ENCODE assay signal across 10 mouse cellular contexts in the genomic region with DNA sequence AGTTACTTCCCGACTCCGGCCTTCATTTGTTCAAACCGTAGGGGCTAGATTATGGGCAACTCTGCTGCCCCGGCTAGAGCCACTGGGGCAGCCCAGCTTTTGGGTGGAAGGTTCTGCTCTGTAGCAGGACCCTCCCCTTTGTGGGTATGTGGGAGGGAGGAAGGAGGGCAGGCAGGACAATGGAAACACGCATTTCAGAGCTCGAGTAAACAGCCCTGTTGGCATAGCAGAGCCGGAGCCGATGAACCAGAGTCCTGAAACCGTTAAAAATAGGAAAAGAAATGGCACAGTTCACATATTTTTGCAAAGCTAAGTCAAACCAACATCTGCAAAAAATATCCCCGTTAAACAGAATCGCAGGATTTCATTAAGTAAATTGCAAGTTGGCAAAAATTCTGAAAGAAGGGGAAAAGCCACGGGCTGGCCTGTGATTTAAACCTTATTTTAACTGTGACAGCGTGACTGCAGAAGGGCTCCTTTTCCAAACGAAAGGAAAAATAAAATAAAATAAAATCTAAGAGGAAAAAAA. TPM values are rescaled to one million over a fixed set of nuclear protein-coding genes. Genes with fewer than 3 reads are reported as not detected.
DNase-seq lines count a peak whose midpoint lies in the region; ATAC-seq and TF ChIP-seq lines count a peak whose summit lies in the region.
"Had no signal": no experiment of that assay in that cellular context is flagged by ENCODE, and none has a peak within 500 bp of the region (broad histone marks: within the 10 kb centered on the region; RNA-seq: fewer than 3 reads in every experiment).

No protein-coding gene starts in this region.

- intact Hi-C loops in heart, postnatal 25 days (cut with DNase I), result no loop called here

- H3K4me3 ChIP-seq in heart, embryonic 16.5 days (ENCODE audit: low read length), result no peak overlapping the region
- no peak overlapping the region for H3K4me3 ChIP-seq in midbrain, embryonic 10.5 days
- no peak overlapping the region for H3K4me3 ChIP-seq in midbrain, embryonic 14.5 days (replicated peaks; ENCODE audit: low read depth, low read length)
- no peak overlapping the region for H3K4me3 ChIP-seq in embryonic fibroblast, embryonic 13.5 days (ENCODE audit: insufficient read depth, low read length)
- H3K4me3 ChIP-seq in stomach, embryonic 14.5 days (ENCODE audit: low read depth, low read length), result no peak overlapping the region

- no peaks in the 10 kb centered on the region for H3K36me3 ChIP-seq in heart, embryonic 16.5 days (ENCODE audit: control insufficient read depth, insufficient read depth)
- H3K36me3 ChIP-seq in midbrain, embryonic 10.5 days, result peaks cover 15% of the 10 kb centered on the region
- no peaks in the 10 kb centered on the region for H3K36me3 ChIP-seq in midbrain, embryonic 14.5 days (ENCODE audit: control insufficient read depth, insufficient read depth, low read length)
- H3K36me3 ChIP-seq in stomach, embryonic 14.5 days (ENCODE audit: control insufficient read depth, insufficient read depth, low read length), result no peaks in the 10 kb centered on the region; the same call in 1 of the 2 replicates

- H3K4me2 ChIP-seq in heart, embryonic 16.5 days (ENCODE audit: low read depth, low read length), result no peak overlapping the region
- no peak overlapping the region for H3K4me2 ChIP-seq in midbrain, embryonic 14.5 days (ENCODE audit: low read length)
- H3K4me2 ChIP-seq in stomach, embryonic 14.5 days (replicated peaks; ENCODE audit: low read depth, low read length), result no peak overlapping the region

- 0 out of 2 replicates have a peak overlapping the region, but pooled peaks have one; percentile 32 for H3K9ac ChIP-seq in heart, embryonic 16.5 days (ENCODE audit: low read length)
- no peak overlapping the region for H3K9ac ChIP-seq in midbrain, embryonic 14.5 days (replicated peaks; ENCODE audit: low read length)
- no peak overlapping the region for H3K9ac ChIP-seq in stomach, embryonic 14.5 days (replicated peaks; ENCODE audit: low read depth, low read length)

- ATAC-seq in heart, embryonic 16.5 days (replicated peaks; ENCODE audit: extremely low read depth, insufficient read depth, low FRiP score), result no peak
- no peak for ATAC-seq in midbrain, embryonic 14.5 days (ENCODE audit: low FRiP score, low TSS enrichment)
- ATAC-seq in stomach, embryonic 14.5 days (ENCODE audit: insufficient number of reproducible peaks, insufficient read depth, low FRiP score, low read depth), result no peak

- no peak for DNase-seq in heart, postnatal 25 days (ENCODE audit: low spot score)
- DNase-seq in midbrain, embryonic 10.5 days (ENCODE audit: low spot score), result no peak
- no peak for DNase-seq in midbrain, embryonic 14.5 days
- no peak for DNase-seq in thymus, postnatal 25 days
- no peak for DNase-seq in cerebellum, adult 18-20 months
- DNase-seq: embryo, embryonic 11 days; thymus, postnatal 36 days had no signal

- no peak for TF ChIP-seq CTCF in embryonic fibroblast, embryonic 13.5 days (IDR thresholded peaks at IDR 0.05; ENCODE audit: borderline replicate concordance, insufficient read depth, low read length)

- H3K4me1 ChIP-seq in heart, embryonic 16.5 days (ENCODE audit: control insufficient read depth, insufficient read depth, low read length), result peaks cover 93% of the 10 kb centered on the region
- peaks cover 80% of the 10 kb centered on the region for H3K4me1 ChIP-seq in midbrain, embryonic 10.5 days
- 0 out of 2 replicates have a peak, but pooled peaks cover 6% of the 10 kb centered on the region for H3K4me1 ChIP-seq in midbrain, embryonic 14.5 days (ENCODE audit: control insufficient read depth, insufficient read depth, low read length)
- H3K4me1 ChIP-seq in embryonic fibroblast, embryonic 13.5 days (ENCODE audit: control insufficient read depth, insufficient read depth, low read length), result peaks cover 25% of the 10 kb centered on the region
- H3K4me1 ChIP-seq in stomach, embryonic 14.5 days (ENCODE audit: control insufficient read depth, insufficient read depth, low read length), result peaks cover 63% of the 10 kb centered on the region

- peak overlapping the region; percentile 70 for H3K27ac ChIP-seq in heart, embryonic 16.5 days (ENCODE audit: low read length)
- peak overlapping the region; percentile 72 for H3K27ac ChIP-seq in midbrain, embryonic 10.5 days (replicated peaks)
- H3K27ac ChIP-seq in midbrain, embryonic 14.5 days (replicated peaks; ENCODE audit: low read depth, low read length), result no peak overlapping the region
- H3K27ac ChIP-seq in embryonic fibroblast, embryonic 13.5 days (ENCODE audit: insufficient read depth, low read length), result peak overlapping the region; percentile 44; the same call in 1 of the 2 replicates
- H3K27ac ChIP-seq in stomach, embryonic 14.5 days (ENCODE audit: low read length), result peak overlapping the region; percentile 48; the same call in 1 of the 2 replicates

- 57% methylated on average over 14 of the region's 14 CpGs for WGBS in heart, embryonic 16.5 days
- 54% methylated on average over 14 of the region's 14 CpGs for WGBS in midbrain, embryonic 10.5 days
- WGBS in midbrain, embryonic 14.5 days, result 44% methylated on average over 14 of the region's 14 CpGs
- 37% methylated on average over 14 of the region's 14 CpGs for WGBS in stomach, embryonic 14.5 days

- no peaks in the 10 kb centered on the region for H3K27me3 ChIP-seq in heart, embryonic 16.5 days (ENCODE audit: control insufficient read depth, insufficient read depth, low read length)
- 0 out of 2 replicates have a peak, but pooled peaks cover 4% of the 10 kb centered on the region for H3K27me3 ChIP-seq in midbrain, embryonic 10.5 days (ENCODE audit: low read depth, poor library complexity, severe bottlenecking)
- H3K27me3 ChIP-seq in midbrain, embryonic 14.5 days (ENCODE audit: control insufficient read depth, insufficient read depth, low read length), result no peaks in the 10 kb centered on the region
- H3K27me3 ChIP-seq in stomach, embryonic 14.5 days (ENCODE audit: control insufficient read depth, insufficient read depth, low read length), result no peaks in the 10 kb centered on the region

- H3K9me3 ChIP-seq in heart, embryonic 16.5 days (replicated peaks; ENCODE audit: control insufficient read depth, low read length), result no peaks in the 10 kb centered on the region
- no peaks in the 10 kb centered on the region for H3K9me3 ChIP-seq in midbrain, embryonic 10.5 days (replicated peaks)
- H3K9me3 ChIP-seq in midbrain, embryonic 14.5 days (ENCODE audit: control insufficient read depth, low read length), result no peaks in the 10 kb centered on the region
- no peaks in the 10 kb centered on the region for H3K9me3 ChIP-seq in stomach, embryonic 14.5 days (ENCODE audit: control insufficient read depth, low read depth, low read length)

- TF ChIP-seq POLR2A in embryonic fibroblast, embryonic 13.5 days (IDR thresholded peaks at IDR 0.05; ENCODE audit: low read depth, low read length), result no peak

RNA-seq across cellular contexts. Expression of gene Smad6, which starts 48.1 kb away (rescaled TPM):
- polyA plus RNA-seq in heart, embryonic 16.5 days (2015; fragmentation: Nextera tagmentation; extraction: Ambion mirVana), result 12.8 and 13.7 TPM in 2 replicates
- total RNA-seq in heart, postnatal 25 days (2021), result 10 to 100 TPM in 1 of 2 experiments, 1 to 10 TPM in 1; 9.8 to 13.6 TPM
- polyA plus RNA-seq in midbrain, embryonic 10.5 days (2016; fragmentation: Nextera tagmentation; extraction: Ambion mirVana), result 3.8 and 4.4 TPM in 2 replicates
- 0.67 and 2.0 TPM in 2 replicates for polyA plus RNA-seq in midbrain, embryonic 14.5 days (2014; fragmentation: Nextera tagmentation; extraction: Ambion mirVana)
- 7.5 and 8.3 TPM in 2 replicates for polyA plus RNA-seq in embryonic fibroblast, embryonic 13.5 days (2011; ENCODE audit: insufficient read length, low read depth, missing spikeins)
- polyA plus RNA-seq in stomach, embryonic 14.5 days (2014; fragmentation: Nextera tagmentation; extraction: Ambion mirVana), result 7.5 and 9.7 TPM in 2 replicates
